Mouse (Mus musculus) heart, adult 2 months (tissue): ENCODE measurements around the gene Ly6g6e.

Experiments used
- CTCF ChIP-seq: fragments of 200-600 bp; IDR thresholded peaks from 2 replicates; pipeline ENCODE4 v1.8.1; 2022; ENCODE audit warnings: antibody characterized with exemption, mild to moderate bottlenecking, moderate library complexity
- EP300 ChIP-seq: fragments of 200-500 bp; IDR thresholded peaks from 2 replicates; pipeline ENCODE4 v1.6.1; 2011; ENCODE audit warnings: low read depth, low read length, control low read depth; ENCODE audit not compliant: insufficient read depth
- POLR2A ChIP-seq: fragments of 200-500 bp; IDR thresholded peaks from 2 replicates; pipeline ENCODE4 v1.6.1; 2011; ENCODE audit warnings: mild to moderate bottlenecking, low read depth, low read length, control low read depth; ENCODE audit not compliant: insufficient read depth

DNA sequence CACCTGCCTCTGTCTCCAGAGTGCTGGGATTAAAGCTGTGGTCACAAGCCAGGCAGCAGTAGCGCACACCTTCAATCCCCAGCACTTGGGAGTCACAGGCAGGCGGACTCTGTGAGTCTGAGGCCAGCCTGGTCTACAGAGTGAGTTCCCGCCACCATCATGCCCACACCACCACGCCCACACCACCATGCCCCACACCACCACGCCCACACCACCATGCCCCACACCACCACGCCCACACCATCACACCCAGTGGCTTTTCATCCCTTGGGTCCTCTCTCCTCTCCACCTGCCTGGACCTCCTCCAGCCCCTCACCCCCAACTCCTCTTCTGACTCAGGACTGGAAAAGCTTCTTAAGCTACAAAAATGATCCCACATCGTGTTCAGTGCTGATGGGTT lies 44.8 kb upstream of the Ly6g6e start:
- TF ChIP-seq CTCF (no peak), POLR2A (no peak), EP300 (no peak)
